Mouse (Mus musculus) CH12.LX (cell line): ENCODE measurements at regions not wholly inside any gene's neighbourhood (a gene's known extent, or its start where the extent isn't known, plus 50 kb on each side); places are given as distances from the start of the nearest gene placed in this dataset.
"Not testable (repeated sequence)": the region's sequence is repeated elsewhere in the genome, so short reads cannot be mapped to it uniquely, and the experiment has no call there.

Source experiments
- CHD2 ChIP-seq: IDR thresholded peaks from 2 replicates; pipeline ENCODE4 v1.6.1; 2011; ENCODE audit warnings: low read length, improper control_type of control experiment
- CTCF ChIP-seq, 2 experiments: IDR thresholded peaks in 1 of 2; conservative IDR thresholded peaks in 1 of 2; 2 replicates each; pipeline ENCODE4 v1.5.1; 2011 to 2012; ENCODE audit warnings: low read depth in 2 of 2, low read length in 2 of 2, improper control_type of control experiment in 1 of 2, inconsistent platforms in 1 of 2, mild to moderate bottlenecking in 1 of 2, moderate library complexity in 1 of 2
- E2F4 ChIP-seq: IDR thresholded peaks from 2 replicates; pipeline ENCODE4 v1.6.1; 2011; ENCODE audit warnings: low read depth, low read length, improper control_type of control experiment; ENCODE audit not compliant: insufficient replicate concordance
- ELF1 ChIP-seq: IDR thresholded peaks from 2 replicates; pipeline ENCODE4 v1.6.1; 2014; ENCODE audit warnings: low read depth, mild to moderate bottlenecking, inconsistent platforms, low read length, improper control_type of control experiment
- EP300 ChIP-seq: IDR thresholded peaks from 2 replicates; pipeline ENCODE4 v1.6.1; 2011; ENCODE audit warnings: low read length, improper control_type of control experiment
- MYC ChIP-seq: IDR thresholded peaks from 2 replicates; pipeline ENCODE4 v1.6.1; 2011; ENCODE audit warnings: low read depth, mild to moderate bottlenecking, improper control_type of control experiment, low read length
- NRF1 ChIP-seq: IDR thresholded peaks from 2 replicates; pipeline ENCODE4 v1.6.1; 2014; ENCODE audit warnings: low read depth, mild to moderate bottlenecking, inconsistent platforms, low read length, improper control_type of control experiment, moderate library complexity
- POLR2A ChIP-seq: IDR thresholded peaks from 2 replicates; pipeline ENCODE4 v1.6.1; 2011; ENCODE audit warnings: low read depth, mild to moderate bottlenecking, improper control_type of control experiment, low read length
- SIN3A ChIP-seq: IDR thresholded peaks from 2 replicates; pipeline ENCODE4 v1.6.1; 2012; ENCODE audit warnings: low read length, improper control_type of control experiment, inconsistent platforms
- TCF12 ChIP-seq: IDR thresholded peaks from 2 replicates; pipeline ENCODE4 v1.6.1; 2014; ENCODE audit warnings: low read depth, mild to moderate bottlenecking, inconsistent platforms, low read length, improper control_type of control experiment
- UBTF ChIP-seq: IDR thresholded peaks from 2 replicates; pipeline ENCODE4 v1.6.1; 2012; ENCODE audit warnings: low read depth, mild to moderate bottlenecking, inconsistent platforms, low read length, improper control_type of control experiment, moderate library complexity
- ZMIZ1 ChIP-seq: IDR thresholded peaks from 2 replicates; pipeline ENCODE4 v1.6.1; 2012; ENCODE audit warnings: low read depth, mild to moderate bottlenecking, inconsistent platforms, low read length, improper control_type of control experiment

- TF ChIP-seq CTCF (conservative IDR thresholded peaks at IDR 0.05 in 1 of 2, IDR thresholded peaks at IDR 0.05 in 1 of 2; ENCODE audit: low read depth in 2 of 2, low read length in 2 of 2); SIN3A; MYC; NRF1; TCF12; POLR2A; E2F4; ZMIZ1; UBTF; ELF1; EP300; CHD2: not testable (repeated sequence)
These were observed 514.4 kb downstream of the Gja1 start for GRCm38 (mm10) chr10:56891530-56891929.
